Mouse (Mus musculus) heart, postnatal 0 days (tissue): Measurements from ENCODE around the gene Dnajb12.

Experiments
- CTCF ChIP-seq: IDR thresholded peaks from 2 replicates; pipeline ENCODE4 v1.5.1; 2016; ENCODE audit warnings: antibody characterized with exemption, control low read depth, low read depth
- EP300 ChIP-seq: IDR thresholded peaks from 2 replicates; pipeline ENCODE4 v1.6.1; 2016; ENCODE audit warnings: antibody characterized with exemption, low read depth

- no peak for TF ChIP-seq CTCF
- no peak for TF ChIP-seq EP300
These were observed 66.1 kb downstream of the Dnajb12 start for GRCm38 (mm10) chr10:59945416-59945815.
